ENCODE assay signal across 20 mouse cellular contexts in genomic region chr14:118920654-118921053, GRCm38 (mm10). TPM values are rescaled to one million over a fixed set of nuclear protein-coding genes. Genes with fewer than 3 reads are reported as not detected.
DNase-seq lines count a peak whose midpoint lies in the region; ATAC-seq and TF ChIP-seq lines count a peak whose summit lies in the region.
"Had no signal": no experiment of that assay in that cellular context is flagged by ENCODE, and none has a peak within 500 bp of the region (broad histone marks: within the 10 kb centered on the region; RNA-seq: fewer than 3 reads in every experiment).

No protein-coding gene starts in this region.

- peaks cover 1% of the 10 kb centered on the region; the same call in 1 of the 2 replicates for H3K36me3 ChIP-seq in ES-E14 (ENCODE audit: control insufficient read depth, insufficient read depth, low read length, poor library complexity, severe bottlenecking)
- H3K36me3 ChIP-seq in midbrain, postnatal 0 days (ENCODE audit: insufficient read depth, low read length): peaks cover 14% of the 10 kb centered on the region
- H3K36me3 ChIP-seq: embryonic facial prominence, embryonic 15.5 days; liver, embryonic 12.5 days had no signal

- H3K27me3 ChIP-seq in midbrain, postnatal 0 days (ENCODE audit: insufficient read depth, low read length): no peaks in the 10 kb centered on the region
- H3K27me3 ChIP-seq: embryonic facial prominence, embryonic 15.5 days had no signal

- no peak for ATAC-seq in midbrain, postnatal 0 days (ENCODE audit: low FRiP score)
- no peak for ATAC-seq in erythroblast, adult 5-6 weeks (replicated peaks; ENCODE audit: low FRiP score, poor library complexity, severe bottlenecking)
- ATAC-seq: liver, embryonic 12.5 days had no signal

- no peak overlapping the region for H3K4me3 ChIP-seq in layer of hippocampus, adult 2 months
- H3K4me3 ChIP-seq in ES-E14 (ENCODE audit: insufficient read depth in 1 of 2, low read depth in 1 of 2, low read length in 2 of 2, poor library complexity in 1 of 2, severe bottlenecking in 1 of 2): no peak overlapping the region
- no peak overlapping the region for H3K4me3 ChIP-seq in cortical plate, adult 2 months (ENCODE audit: insufficient read depth, low read length)
- no peak overlapping the region for H3K4me3 ChIP-seq in midbrain, postnatal 0 days (ENCODE audit: low read depth, low read length)
- H3K4me3 ChIP-seq: embryonic facial prominence, embryonic 15.5 days; liver, embryonic 12.5 days had no signal

- in situ Hi-C loops in ES-E14 (cut with MboI; ENCODE audit: low sequenced_read_pairs in 2 of 2, unreplicated experiment in 2 of 2): no loop called here

- H3K4me1 ChIP-seq in ES-E14 (ENCODE audit: control insufficient read depth in 2 of 2, insufficient read depth in 2 of 2, low read length in 2 of 2, poor library complexity in 1 of 2): peaks cover 0 to 4% of the 10 kb centered on the region in 2 experiments; a peak in 2 of 4 replicates
- H3K4me1 ChIP-seq in cortical plate, adult 2 months (ENCODE audit: control insufficient read depth, insufficient read depth, low read length): no peaks in the 10 kb centered on the region; the same call in 1 of the 2 replicates
- H3K4me1 ChIP-seq in midbrain, postnatal 0 days (ENCODE audit: insufficient read depth, low read length): peaks cover 26% of the 10 kb centered on the region

- H3K27ac ChIP-seq in layer of hippocampus, adult 2 months: no peak overlapping the region
- H3K27ac ChIP-seq in ES-E14 (ENCODE audit: insufficient read depth, low read depth, low read length, poor library complexity, severe bottlenecking): no peak overlapping the region
- no peak overlapping the region for H3K27ac ChIP-seq in cortical plate, adult 2 months (ENCODE audit: insufficient read depth, low read length)
- H3K27ac ChIP-seq in midbrain, postnatal 0 days (ENCODE audit: low read depth, low read length): no peak overlapping the region
- H3K27ac ChIP-seq: embryonic facial prominence, embryonic 15.5 days; liver, embryonic 12.5 days had no signal

- WGBS in midbrain, postnatal 0 days: 55% methylated on average over 7 of the region's 7 CpGs

- TF ChIP-seq POLR2A in cortical plate, adult 2 months (IDR thresholded peaks at IDR 0.05; ENCODE audit: extremely low read depth, insufficient read depth, low read length): no peak

- peak; percentile 36 for TF ChIP-seq CTCF in layer of hippocampus, adult 2 months (conservative IDR thresholded peaks at IDR 0.05)
- 0 out of 2 replicates have a peak, but pooled peaks have one; percentile 2 for TF ChIP-seq CTCF in cortical plate, adult 2 months (IDR thresholded peaks at IDR 0.05; ENCODE audit: extremely low read depth, insufficient read depth, low read length)
- 0 out of 2 replicates have a peak, but pooled peaks have one; percentile 18 for TF ChIP-seq CTCF in midbrain, postnatal 0 days (IDR thresholded peaks at IDR 0.05)

- DNase-seq in layer of hippocampus, adult 2 months (ENCODE audit: low spot score in 2 of 2): no peak
- DNase-seq in layer of hippocampus, adult 18-20 months (ENCODE audit: low spot score in 2 of 2): no peak
- DNase-seq in ES-E14 (ENCODE audit: low read depth, low spot score): no peak
- no peak for DNase-seq in midbrain, postnatal 0 days (ENCODE audit: low spot score)
- DNase-seq in embryo, embryonic 11 days: no peak
- DNase-seq in cerebellum, postnatal 36 days: no peak
- DNase-seq: cerebellum, postnatal 25 days; gastrocnemius, postnatal 36 days; heart, postnatal 36 days; kidney, adult 18-20 months; kidney, postnatal 25 days; left cerebral cortex, postnatal 4 days; lung, postnatal 10 days; retina, postnatal 1 day; thymus, postnatal 4 days had no signal

- no peaks in the 10 kb centered on the region for H3K9me3 ChIP-seq in ES-E14 (ENCODE audit: control insufficient read depth, insufficient read depth, low read depth, low read length)
- H3K9me3 ChIP-seq in midbrain, postnatal 0 days (ENCODE audit: low read length): no peaks in the 10 kb centered on the region
- H3K9me3 ChIP-seq: embryonic facial prominence, embryonic 15.5 days; liver, embryonic 12.5 days had no signal

- H3K4me2 ChIP-seq in midbrain, postnatal 0 days (ENCODE audit: low read depth, low read length, poor library complexity, severe bottlenecking): peak overlapping the region; percentile 89
- H3K4me2 ChIP-seq: embryonic facial prominence, embryonic 15.5 days; heart, embryonic 11.5 days; liver, embryonic 12.5 days had no signal

- H3K9ac ChIP-seq in ES-E14 (ENCODE audit: insufficient read depth, low read depth, low read length, poor library complexity, severe bottlenecking): no peak overlapping the region
- no peak overlapping the region for H3K9ac ChIP-seq in midbrain, postnatal 0 days (replicated peaks; ENCODE audit: low read length, poor library complexity, severe bottlenecking)
- H3K9ac ChIP-seq: embryonic facial prominence, embryonic 15.5 days; liver, embryonic 12.5 days had no signal

TF ChIP-seq in ES-E14, 5 proteins besides CTCF, POLR2A, EP300 and RAD21:
- TF ChIP-seq HCFC1 (IDR thresholded peaks at IDR 0.05; ENCODE audit: borderline replicate concordance, insufficient read depth, low read length) (no peak), CHD2 (IDR thresholded peaks at IDR 0.05; ENCODE audit: low read depth, low read length) (no peak), ZC3H11A (IDR thresholded peaks at IDR 0.05; ENCODE audit: borderline replicate concordance, low read depth, low read length) (no peak), MAFK (IDR thresholded peaks at IDR 0.05; ENCODE audit: insufficient read depth, low read depth, low read length) (peak; percentile 45; the same call in 1 of the 2 replicates), ZNF384 (IDR thresholded peaks at IDR 0.05; ENCODE audit: low read depth, low read length) (no peak)

RNA-seq across cellular contexts. Expression of gene Dzip1, which starts 4.6 kb away (rescaled TPM):
- 100 to 1,000 TPM; 119 to 128 TPM for total RNA-seq in layer of hippocampus, adult 2 months (2021)
- total RNA-seq in layer of hippocampus, adult 18-20 months (2021): 100 to 1,000 TPM; 119 to 125 TPM
- total RNA-seq in ES-E14 (2012; rRNA removed): 6.8 and 15.3 TPM in 2 replicates
- polyA plus RNA-seq in cortical plate, adult 2 months (2012; rRNA removed): 89.4 and 100 TPM in 2 replicates
- total RNA-seq in midbrain, postnatal 0 days (2014; rRNA removed): 419 and 440 TPM in 2 replicates
- polyA plus RNA-seq in midbrain, postnatal 0 days (2015; fragmentation: Nextera tagmentation; extraction: Ambion mirVana): 116 and 123 TPM in 2 replicates
- total RNA-seq in erythroblast, adult 5-6 weeks (2015; ENCODE audit: low replicate concordance): 0.42 TPM in 1 of 2 replicates, not detected in the other
- 3.2 TPM in 1 of 2 replicates, not detected in the other for total RNA-seq in erythroblast, adult 5-6 weeks (2017; ENCODE audit: low replicate concordance)

RNA-seq across cellular contexts. Expression of gene Dnajc3, which starts 17.1 kb away (rescaled TPM):
- total RNA-seq in layer of hippocampus, adult 2 months (2021): 10 to 100 TPM; 34.7 to 37.3 TPM
- 10 to 100 TPM; 41.0 to 42.9 TPM for total RNA-seq in layer of hippocampus, adult 18-20 months (2021)
- 21.8 and 29.8 TPM in 2 replicates for total RNA-seq in ES-E14 (2012; rRNA removed)
- 19.7 and 22.2 TPM in 2 replicates for polyA plus RNA-seq in cortical plate, adult 2 months (2012; rRNA removed)
- total RNA-seq in midbrain, postnatal 0 days (2014; rRNA removed): 22.0 and 23.7 TPM in 2 replicates
- 19.2 and 19.9 TPM in 2 replicates for polyA plus RNA-seq in midbrain, postnatal 0 days (2015; fragmentation: Nextera tagmentation; extraction: Ambion mirVana)
- total RNA-seq in erythroblast, adult 5-6 weeks (2015; ENCODE audit: low replicate concordance): 11.7 and 16.9 TPM in 2 replicates
- total RNA-seq in erythroblast, adult 5-6 weeks (2017; ENCODE audit: low replicate concordance): 25.9 and 29.4 TPM in 2 replicates
